Mouse (Mus musculus): ENCODE data around the gene Mettl8. TPM values are rescaled to one million over a fixed set of nuclear protein-coding genes. Genes with fewer than 3 reads are reported as not detected.

Gene Mettl8
- polyA plus RNA-seq, 1 experiment from 2014 or later, result 20.4 TPM

GRCm38 (mm10) chr2:70944511-70945305 lies 110.7 kb downstream of the Mettl8 start:
- Histone ChIP-seq H3K27ac (replicated peaks; ENCODE audit: low read depth, low read length) (no peak overlapping the region), H3K4me3 (ENCODE audit: low read depth, low read length) (no peak overlapping the region), H3K9me3 (ENCODE audit: control insufficient read depth, low read length) (no peaks in the 10 kb centered on the region), H3K36me3 (ENCODE audit: control insufficient read depth, insufficient read depth, low read length) (no peaks in the 10 kb centered on the region), H3K27me3 (ENCODE audit: control insufficient read depth, insufficient read depth, low read length) (no peaks in the 10 kb centered on the region), H3K4me2 (ENCODE audit: low read depth, severe bottlenecking) (no peak overlapping the region), H3K4me1 (ENCODE audit: control insufficient read depth, insufficient read depth, low read length) (no peaks in the 10 kb centered on the region), H3K9ac (ENCODE audit: low read length) (no peak overlapping the region)
- 85% methylated on average over 8 of the region's 8 CpGs for WGBS
- no peak for DNase-seq (ENCODE audit: low spot score)
- no peak for ATAC-seq (ENCODE audit: insufficient number of reproducible peaks, low FRiP score, low TSS enrichment, low read depth)

GRCm38 (mm10) chr2:70940826-70941225 lies 114.6 kb downstream of the Mettl8 start:
- no peak overlapping the region for H3K4me2 ChIP-seq (ENCODE audit: low read depth, severe bottlenecking)
- no peaks in the 10 kb centered on the region for H3K4me1 ChIP-seq (ENCODE audit: control insufficient read depth, insufficient read depth, low read length)
- no peak overlapping the region for H3K27ac ChIP-seq (replicated peaks; ENCODE audit: low read depth, low read length)
- ATAC-seq (ENCODE audit: insufficient number of reproducible peaks, low FRiP score, low TSS enrichment, low read depth) (no peak), DNase-seq (ENCODE audit: low spot score) (no peak)
- H3K4me3 ChIP-seq (ENCODE audit: low read depth, low read length), result no peak overlapping the region
- no peaks in the 10 kb centered on the region for H3K9me3 ChIP-seq (ENCODE audit: control insufficient read depth, low read length)
- H3K36me3 ChIP-seq (ENCODE audit: control insufficient read depth, insufficient read depth, low read length), result no peaks in the 10 kb centered on the region
- H3K27me3 ChIP-seq (ENCODE audit: control insufficient read depth, insufficient read depth, low read length), result no peaks in the 10 kb centered on the region
- no peak overlapping the region for H3K9ac ChIP-seq (ENCODE audit: low read length)
- 81% methylated on average over 14 of the region's 14 CpGs for WGBS

- WGBS, result 88% methylated on average over 21 of the region's 21 CpGs
- Histone ChIP-seq H3K27ac (replicated peaks; ENCODE audit: low read depth, low read length) (no peak overlapping the region), H3K9me3 (ENCODE audit: control insufficient read depth, low read length) (no peaks in the 10 kb centered on the region)
These were observed 116.4 kb downstream of the Mettl8 start for GRCm38 (mm10) chr2:70938844-70939494.

GRCm38 (mm10) chr2:70934772-70935171 lies 120.6 kb downstream of the Mettl8 start:
- Histone ChIP-seq H3K9ac (ENCODE audit: low read length) (no peak overlapping the region), H3K4me2 (ENCODE audit: low read depth, severe bottlenecking) (no peak overlapping the region), H3K27ac (replicated peaks; ENCODE audit: low read depth, low read length) (no peak overlapping the region), H3K36me3 (ENCODE audit: control insufficient read depth, insufficient read depth, low read length) (no peaks in the 10 kb centered on the region), H3K4me1 (ENCODE audit: control insufficient read depth, insufficient read depth, low read length) (no peaks in the 10 kb centered on the region), H3K9me3 (ENCODE audit: control insufficient read depth, low read length) (no peaks in the 10 kb centered on the region), H3K4me3 (ENCODE audit: low read depth, low read length) (no peak overlapping the region), H3K27me3 (ENCODE audit: control insufficient read depth, insufficient read depth, low read length) (no peaks in the 10 kb centered on the region)
- WGBS, result 84% methylated on average over 8 of the region's 8 CpGs
- ATAC-seq (ENCODE audit: insufficient number of reproducible peaks, low FRiP score, low TSS enrichment, low read depth), result no peak
- no peak for DNase-seq (ENCODE audit: low spot score)

More at GRCm38 (mm10) chr2:70938844-70939494, 116.4 kb downstream of the Mettl8 start:
- Histone ChIP-seq H3K36me3 (ENCODE audit: control insufficient read depth, insufficient read depth, low read length) (no peaks in the 10 kb centered on the region), H3K9ac (ENCODE audit: low read length) (no peak overlapping the region), H3K27me3 (ENCODE audit: control insufficient read depth, insufficient read depth, low read length) (no peaks in the 10 kb centered on the region), H3K4me1 (ENCODE audit: control insufficient read depth, insufficient read depth, low read length) (no peaks in the 10 kb centered on the region), H3K4me2 (ENCODE audit: low read depth, severe bottlenecking) (no peak overlapping the region), H3K4me3 (ENCODE audit: low read depth, low read length) (no peak overlapping the region)
- ATAC-seq (ENCODE audit: insufficient number of reproducible peaks, low FRiP score, low TSS enrichment, low read depth) (no peak), DNase-seq (ENCODE audit: low spot score) (no peak)

GRCm38 (mm10) chr2:70933516-70933915 lies 121.9 kb downstream of the Mettl8 start:
- Histone ChIP-seq H3K9ac (ENCODE audit: low read length) (no peak overlapping the region), H3K9me3 (ENCODE audit: control insufficient read depth, low read length) (no peaks in the 10 kb centered on the region), H3K4me2 (ENCODE audit: low read depth, severe bottlenecking) (no peak overlapping the region), H3K27ac (replicated peaks; ENCODE audit: low read depth, low read length) (no peak overlapping the region), H3K4me3 (ENCODE audit: low read depth, low read length) (no peak overlapping the region), H3K27me3 (ENCODE audit: control insufficient read depth, insufficient read depth, low read length) (no peaks in the 10 kb centered on the region), H3K4me1 (ENCODE audit: control insufficient read depth, insufficient read depth, low read length) (no peaks in the 10 kb centered on the region), H3K36me3 (ENCODE audit: control insufficient read depth, insufficient read depth, low read length) (no peaks in the 10 kb centered on the region)
- DNase-seq (ENCODE audit: low spot score) (no peak), ATAC-seq (ENCODE audit: insufficient number of reproducible peaks, low FRiP score, low TSS enrichment, low read depth) (no peak)
- WGBS, result 88% methylated on average over 1 of the region's 1 CpGs

GRCm38 (mm10) chr2:70932965-70933364 lies 122.4 kb downstream of the Mettl8 start:
- 81% methylated on average over 4 of the region's 4 CpGs for WGBS
- H3K9ac ChIP-seq (ENCODE audit: low read length), result no peak overlapping the region
- H3K36me3 ChIP-seq (ENCODE audit: control insufficient read depth, insufficient read depth, low read length), result no peaks in the 10 kb centered on the region
- no peak overlapping the region for H3K4me3 ChIP-seq (ENCODE audit: low read depth, low read length)
- no peak overlapping the region for H3K27ac ChIP-seq (replicated peaks; ENCODE audit: low read depth, low read length)
- no peaks in the 10 kb centered on the region for H3K4me1 ChIP-seq (ENCODE audit: control insufficient read depth, insufficient read depth, low read length)
- DNase-seq (ENCODE audit: low spot score) (no peak), ATAC-seq (ENCODE audit: insufficient number of reproducible peaks, low FRiP score, low TSS enrichment, low read depth) (no peak)
- H3K27me3 ChIP-seq (ENCODE audit: control insufficient read depth, insufficient read depth, low read length), result no peaks in the 10 kb centered on the region
- no peak overlapping the region for H3K4me2 ChIP-seq (ENCODE audit: low read depth, severe bottlenecking)
- no peaks in the 10 kb centered on the region for H3K9me3 ChIP-seq (ENCODE audit: control insufficient read depth, low read length)

- no peak overlapping the region for H3K4me3 ChIP-seq (ENCODE audit: low read depth, low read length)
- no peaks in the 10 kb centered on the region for H3K27me3 ChIP-seq (ENCODE audit: control insufficient read depth, insufficient read depth, low read length)
- H3K4me2 ChIP-seq (ENCODE audit: low read depth, severe bottlenecking), result no peak overlapping the region
- no peaks in the 10 kb centered on the region for H3K4me1 ChIP-seq (ENCODE audit: control insufficient read depth, insufficient read depth, low read length)
- DNase-seq (ENCODE audit: low spot score) (no peak), ATAC-seq (ENCODE audit: insufficient number of reproducible peaks, low FRiP score, low TSS enrichment, low read depth) (no peak)
- H3K9ac ChIP-seq (ENCODE audit: low read length), result no peak overlapping the region
- 85% methylated on average over 11 of the region's 11 CpGs for WGBS
- H3K27ac ChIP-seq (replicated peaks; ENCODE audit: low read depth, low read length), result no peak overlapping the region
- no peaks in the 10 kb centered on the region for H3K36me3 ChIP-seq (ENCODE audit: control insufficient read depth, insufficient read depth, low read length)
- H3K9me3 ChIP-seq (ENCODE audit: control insufficient read depth, low read length), result no peaks in the 10 kb centered on the region
These were observed 124.6 kb downstream of the Mettl8 start for GRCm38 (mm10) chr2:70930631-70931288.

- WGBS, result 86% methylated on average over 11 of the region's 11 CpGs
- H3K36me3 ChIP-seq (ENCODE audit: control insufficient read depth, insufficient read depth, low read length), result no peaks in the 10 kb centered on the region
- H3K4me2 ChIP-seq (ENCODE audit: low read depth, severe bottlenecking), result no peak overlapping the region
- H3K27me3 ChIP-seq (ENCODE audit: control insufficient read depth, insufficient read depth, low read length), result no peaks in the 10 kb centered on the region
- no peak for ATAC-seq (ENCODE audit: insufficient number of reproducible peaks, low FRiP score, low TSS enrichment, low read depth)
- no peaks in the 10 kb centered on the region for H3K9me3 ChIP-seq (ENCODE audit: control insufficient read depth, low read length)
- no peak overlapping the region for H3K9ac ChIP-seq (ENCODE audit: low read length)
- DNase-seq (ENCODE audit: low spot score), result no peak
- no peak overlapping the region for H3K27ac ChIP-seq (replicated peaks; ENCODE audit: low read depth, low read length)
- H3K4me3 ChIP-seq (ENCODE audit: low read depth, low read length), result no peak overlapping the region
- no peaks in the 10 kb centered on the region for H3K4me1 ChIP-seq (ENCODE audit: control insufficient read depth, insufficient read depth, low read length)
These were observed 125.7 kb downstream of the Mettl8 start for GRCm38 (mm10) chr2:70929714-70930113.
